Mouse (Mus musculus): ENCODE results near the gene 5730409E04Rik. TPM values are rescaled to one million over a fixed set of nuclear protein-coding genes. Genes with fewer than 3 reads are reported as not detected.

5730409E04Rik gene
- polyA plus RNA-seq, 1 experiment from 2014 or later: 16.4 TPM

- Histone ChIP-seq H3K9me3 (no peaks in the 10 kb centered on the region), H3K4me1 (replicated peaks) (peaks cover 14% of the 10 kb centered on the region), H3K27ac (replicated peaks) (no peak overlapping the region), H3K36me3 (no peaks in the 10 kb centered on the region), H3K4me3 (no peak overlapping the region), H3K9ac (no peak overlapping the region), H3K27me3 (0 out of 2 replicates have a peak, but pooled peaks cover 6% of the 10 kb centered on the region), H3K4me2 (no peak overlapping the region)
- no peak for ATAC-seq (ENCODE audit: low FRiP score, low read depth)
- WGBS: 52% methylated on average over 9 of the region's 9 CpGs
Measured at GRCm38 (mm10) chr4:126641901-126642300, 32.3 kb downstream of the 5730409E04Rik start.

DNA sequence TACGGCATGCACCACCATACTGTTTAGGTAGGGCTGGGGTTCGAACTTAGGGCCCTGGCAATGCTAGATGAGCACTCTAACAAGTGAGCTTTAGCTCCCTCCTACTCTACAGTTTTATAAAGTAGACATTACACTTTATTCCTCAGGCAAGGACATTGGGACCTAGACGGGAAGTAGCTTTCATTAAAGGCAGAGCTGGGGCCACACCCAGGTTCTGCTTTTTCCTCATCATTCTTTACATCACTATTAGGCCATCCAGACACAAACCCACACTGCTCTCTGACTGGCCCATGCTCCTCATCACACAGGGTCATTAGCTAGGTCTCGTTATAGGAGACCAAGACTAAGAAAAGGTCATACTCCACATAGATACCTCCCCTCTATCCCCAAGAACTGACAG, 34.2 kb downstream of the 5730409E04Rik start:
- ATAC-seq (ENCODE audit: low FRiP score, low read depth): no peak

DNA sequence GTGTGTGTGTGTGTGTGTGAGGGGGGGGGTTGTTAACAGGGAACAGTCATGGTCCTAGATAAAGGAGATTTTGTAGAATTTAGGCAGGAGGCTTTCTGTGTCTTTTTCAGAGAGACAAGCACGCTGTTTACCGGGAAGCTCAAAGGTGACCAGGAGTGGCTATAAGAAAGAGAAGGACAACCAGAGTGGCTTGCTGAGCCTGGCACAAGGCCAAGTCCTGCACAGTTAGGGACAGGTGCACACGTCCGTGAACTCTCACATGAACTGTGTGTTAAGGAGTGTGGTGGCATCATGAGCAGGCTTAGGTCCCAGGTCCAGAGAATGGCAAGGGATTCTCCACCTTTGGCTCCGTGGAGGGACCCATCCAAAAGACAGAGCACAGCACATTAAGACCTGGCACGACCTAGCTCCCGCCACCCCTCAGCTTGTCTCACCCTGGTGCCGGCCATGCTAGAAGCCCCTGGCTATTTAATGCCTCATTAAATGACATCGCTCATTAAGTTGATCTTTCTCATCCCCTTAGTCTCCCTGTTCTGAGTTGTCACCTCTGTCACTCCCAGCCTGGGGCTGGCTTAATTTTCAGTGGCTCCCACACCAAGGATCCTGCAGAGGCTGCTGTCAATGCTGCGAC, 34.8 kb downstream of the 5730409E04Rik start:
- Histone ChIP-seq H3K27me3 (no peaks in the 10 kb centered on the region), H3K4me3 (no peak overlapping the region), H3K4me1 (replicated peaks) (peaks cover 18% of the 10 kb centered on the region), H3K36me3 (no peaks in the 10 kb centered on the region), H3K9me3 (no peaks in the 10 kb centered on the region), H3K4me2 (no peak overlapping the region), H3K27ac (replicated peaks) (no peak overlapping the region), H3K9ac (no peak overlapping the region)
- whole genome bisulfite sequencing: 56% methylated on average over 10 of the region's 10 CpGs
- ATAC-seq (ENCODE audit: low FRiP score, low read depth): no peak

More for the DNA sequence above, 34.2 kb downstream of the 5730409E04Rik start:
- no peaks in the 10 kb centered on the region for H3K27me3 ChIP-seq
- WGBS: 81% methylated on average over 4 of the region's 4 CpGs
- H3K4me3 ChIP-seq: no peak overlapping the region
- H3K9me3 ChIP-seq: no peaks in the 10 kb centered on the region
- H3K9ac ChIP-seq: no peak overlapping the region
- no peak overlapping the region for H3K27ac ChIP-seq (replicated peaks)
- H3K36me3 ChIP-seq: no peaks in the 10 kb centered on the region
- H3K4me2 ChIP-seq: no peak overlapping the region
- peaks cover 23% of the 10 kb centered on the region for H3K4me1 ChIP-seq (replicated peaks)

DNA sequence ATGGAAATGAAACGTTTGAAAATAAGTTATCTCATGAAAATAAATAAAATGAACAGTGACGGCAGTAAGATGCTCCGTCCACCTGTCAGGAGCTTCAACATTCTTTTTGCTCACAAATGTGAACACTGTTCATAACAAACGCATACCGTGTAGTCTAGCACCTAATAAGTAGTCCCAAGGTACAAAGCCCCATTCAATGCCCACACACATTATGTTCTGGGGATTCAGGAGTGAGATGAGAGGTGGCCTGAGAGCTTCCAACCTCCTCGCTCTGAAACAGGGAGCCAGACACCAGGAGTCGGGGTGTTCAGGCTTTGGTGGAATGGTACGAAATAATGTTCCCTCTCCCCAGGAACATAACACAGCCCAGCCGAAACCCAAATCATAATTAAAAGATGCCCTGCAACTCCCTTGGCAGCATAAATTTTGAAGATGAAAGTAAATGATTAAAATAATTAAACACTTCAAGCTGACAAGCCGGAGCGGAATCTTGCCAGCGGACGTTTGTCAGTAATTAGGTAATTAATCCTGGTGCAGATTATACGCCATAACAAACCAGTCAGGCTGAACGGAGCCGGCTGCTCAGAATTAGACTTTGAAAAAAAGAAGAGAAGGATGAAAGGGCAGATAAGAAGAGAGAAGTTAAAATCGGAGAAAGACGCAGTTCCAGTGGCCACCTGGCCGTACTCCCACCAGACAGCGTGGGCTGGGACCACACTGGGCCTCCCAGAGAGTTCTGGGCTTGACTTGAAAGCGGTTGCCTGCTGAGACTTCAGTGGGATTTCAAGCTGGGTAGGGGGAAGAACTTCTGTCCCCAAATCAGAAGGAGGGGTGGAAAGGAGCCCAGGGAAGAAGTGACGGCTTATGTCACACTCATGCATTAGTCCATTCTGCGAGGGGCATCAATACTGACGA, 38.6 kb downstream of the 5730409E04Rik start:
- H3K9ac ChIP-seq: no peak overlapping the region
- peak overlapping the region; percentile 20 for H3K4me2 ChIP-seq
- 31% methylated on average over 24 of the region's 24 CpGs for WGBS
- peaks cover 17% of the 10 kb centered on the region for H3K4me1 ChIP-seq (replicated peaks)
- no peaks in the 10 kb centered on the region for H3K9me3 ChIP-seq
- no peak overlapping the region for H3K4me3 ChIP-seq
- H3K36me3 ChIP-seq: no peaks in the 10 kb centered on the region
- H3K27ac ChIP-seq (replicated peaks): peak overlapping the region; percentile 69
- H3K27me3 ChIP-seq: no peaks in the 10 kb centered on the region; the same call in 1 of the 2 replicates
- peak; percentile 38 for ATAC-seq (ENCODE audit: low FRiP score, low read depth)

DNA sequence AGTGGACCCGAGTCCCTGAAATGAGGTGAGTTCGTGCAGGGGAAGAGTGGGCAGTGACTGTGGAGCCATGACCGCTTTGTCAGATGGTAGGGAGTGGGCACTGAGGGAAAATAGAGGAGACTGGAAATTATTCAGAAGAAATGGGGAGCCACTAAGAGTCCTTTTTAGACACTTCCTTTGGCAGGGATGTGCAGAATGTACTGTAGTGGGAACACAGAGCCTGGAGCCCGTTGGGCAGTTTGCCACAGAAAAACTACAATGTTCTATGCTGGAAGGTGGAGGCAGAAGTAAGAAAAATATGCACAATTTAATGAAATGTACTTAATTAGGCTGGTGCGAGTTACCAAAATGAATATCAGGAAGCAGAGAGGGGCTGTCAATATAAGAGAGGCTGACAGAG, 43.5 kb downstream of the 5730409E04Rik start:
- H3K4me2 ChIP-seq: no peak overlapping the region
- H3K27ac ChIP-seq (replicated peaks): no peak overlapping the region
- peaks cover 5% of the 10 kb centered on the region for H3K4me1 ChIP-seq (replicated peaks)
- ATAC-seq (ENCODE audit: low FRiP score, low read depth): no peak
- no peak overlapping the region for H3K4me3 ChIP-seq
- WGBS: 88% methylated on average over 5 of the region's 5 CpGs
- peaks cover 4% of the 10 kb centered on the region; the same call in 1 of the 2 replicates for H3K27me3 ChIP-seq
- no peaks in the 10 kb centered on the region for H3K36me3 ChIP-seq
- H3K9me3 ChIP-seq: no peaks in the 10 kb centered on the region
- no peak overlapping the region for H3K9ac ChIP-seq

DNA sequence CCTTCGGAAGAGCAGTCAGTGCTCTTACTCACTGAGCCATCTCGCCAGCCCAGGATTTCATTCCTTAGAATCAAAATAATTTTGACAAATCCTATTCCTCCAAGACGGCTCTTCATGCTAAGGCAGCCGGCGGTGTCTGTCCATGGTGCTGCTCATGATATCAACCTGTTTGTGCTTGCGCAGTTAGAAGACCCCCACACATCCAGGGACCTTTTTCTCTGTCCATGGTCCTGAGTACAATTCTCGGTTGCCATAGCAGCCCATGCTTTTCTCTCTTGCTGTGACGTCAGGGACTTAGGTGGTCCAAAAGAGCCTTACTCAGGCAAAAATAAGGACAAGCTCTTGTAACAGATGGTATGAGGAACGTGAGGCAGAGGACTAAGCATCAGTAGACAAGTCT, 45.7 kb downstream of the 5730409E04Rik start:
- Histone ChIP-seq H3K4me3 (no peak overlapping the region), H3K27me3 (peaks cover 4% of the 10 kb centered on the region; the same call in 1 of the 2 replicates), H3K36me3 (no peaks in the 10 kb centered on the region), H3K9ac (no peak overlapping the region), H3K9me3 (no peaks in the 10 kb centered on the region), H3K4me1 (replicated peaks) (no peaks in the 10 kb centered on the region), H3K4me2 (no peak overlapping the region), H3K27ac (replicated peaks) (no peak overlapping the region)
- WGBS: 18% methylated on average over 9 of the region's 9 CpGs
- ATAC-seq (ENCODE audit: low FRiP score, low read depth): no peak

DNA sequence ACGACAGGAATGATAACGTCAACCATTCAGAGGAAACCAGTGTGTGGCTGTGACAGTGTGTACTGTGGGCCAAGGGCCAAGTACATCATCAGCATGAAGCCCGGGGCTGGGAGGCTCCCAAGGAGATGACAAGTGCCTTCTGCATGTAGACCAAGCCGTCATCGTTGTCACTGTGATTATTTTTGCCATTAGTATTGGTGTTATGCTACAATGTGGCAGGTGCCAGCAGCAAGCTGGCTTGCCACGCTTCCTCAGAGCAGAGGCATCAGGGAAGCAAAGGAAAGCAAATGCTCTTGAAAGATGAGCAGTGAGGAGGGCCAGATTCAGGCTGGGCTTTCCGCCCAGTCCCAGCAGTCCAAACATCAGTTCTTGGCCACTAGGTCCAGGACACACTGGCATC, 51.6 kb downstream of the 5730409E04Rik start:
- no peak overlapping the region for H3K4me2 ChIP-seq
- H3K27ac ChIP-seq (replicated peaks): no peak overlapping the region
- ATAC-seq (ENCODE audit: low FRiP score, low read depth): 0 out of 2 replicates have a peak, but pooled peaks have one; percentile 51
- H3K9me3 ChIP-seq: no peaks in the 10 kb centered on the region
- 66% methylated on average over 7 of the region's 7 CpGs for WGBS
- H3K36me3 ChIP-seq: no peaks in the 10 kb centered on the region
- H3K4me1 ChIP-seq (replicated peaks): no peaks in the 10 kb centered on the region
- H3K9ac ChIP-seq: no peak overlapping the region
- H3K4me3 ChIP-seq: no peak overlapping the region
- no peaks in the 10 kb centered on the region for H3K27me3 ChIP-seq

Small RNA genes within 50 kb of the gene (microRNA-seq; reads per million reads assigned to microRNA genes)
- gene Mir7119: 0.65 reads per million

Other genes with a start within 250 kb of the 5730409E04Rik start
- 15.5 and 16.3 TPM in 2 replicates for gene Ago3, start 180.3 kb upstream of the 5730409E04Rik start, polyA plus RNA-seq (2015; fragmentation: Nextera tagmentation; extraction: Ambion mirVana)
- 9.2 and 11.7 TPM in 2 replicates for gene Ago1, start 141.2 kb upstream of the 5730409E04Rik start, polyA plus RNA-seq (2015; fragmentation: Nextera tagmentation; extraction: Ambion mirVana)
- gene Ago4, start 76.3 kb upstream of the 5730409E04Rik start, polyA plus RNA-seq (2015; fragmentation: Nextera tagmentation; extraction: Ambion mirVana): 7.6 and 8.2 TPM in 2 replicates
- 8.8 and 9.5 TPM in 2 replicates for gene Clspn, start 52.9 kb upstream of the 5730409E04Rik start, polyA plus RNA-seq (2015; fragmentation: Nextera tagmentation; extraction: Ambion mirVana)
- gene Psmb2, start 67.8 kb downstream of the 5730409E04Rik start, polyA plus RNA-seq (2015; fragmentation: Nextera tagmentation; extraction: Ambion mirVana): 400 and 413 TPM in 2 replicates
- gene Tfap2e, start 126.4 kb downstream of the 5730409E04Rik start, polyA plus RNA-seq (2015; fragmentation: Nextera tagmentation; extraction: Ambion mirVana): 0.32 and 0.51 TPM in 2 replicates
- gene Ncdn, start 143.6 kb downstream of the 5730409E04Rik start, polyA plus RNA-seq (2015; fragmentation: Nextera tagmentation; extraction: Ambion mirVana): 130 and 146 TPM in 2 replicates
- gene AU040320, start 143.7 kb downstream of the 5730409E04Rik start, polyA plus RNA-seq (2015; fragmentation: Nextera tagmentation; extraction: Ambion mirVana): 39.5 and 41.4 TPM in 2 replicates